Mouse (Mus musculus) cerebellum, adult 2 months (tissue): ENCODE data around the gene 1700025G04Rik.

Experiments used
- CTCF ChIP-seq: fragments of 200-500 bp; IDR thresholded peaks from 2 replicates; pipeline ENCODE4 v1.5.1; 2011; ENCODE audit warnings: low read depth, mild to moderate bottlenecking, control low read depth, low read length, moderate library complexity, borderline replicate concordance; ENCODE audit not compliant: insufficient read depth
- POLR2A ChIP-seq: fragments of 200-500 bp; IDR thresholded peaks from 2 replicates; pipeline ENCODE4 v1.6.1; 2011; ENCODE audit warnings: low read length, control low read depth, borderline replicate concordance; ENCODE audit not compliant: insufficient read depth

- TF ChIP-seq POLR2A (no peak), CTCF (no peak)
Measured at GRCm38 (mm10) chr1:151986024-151986778, 103.7 kb downstream of the 1700025G04Rik start.
